Mouse (Mus musculus) forebrain, embryonic 15.5 days (tissue): ENCODE data around the gene Pmfbp1. TPM values are rescaled to one million over a fixed set of nuclear protein-coding genes. Genes with fewer than 3 reads are reported as not detected.
A peak's percentile ranks its signal among the peaks of the same experiment; 100 is the strongest.

Experiments
- ATAC-seq: fragments of 200-750 bp; cut with Nextera tagmentation; replicated peaks from 2 replicates; pipeline ENCODE4 v1.8.0; 2017; ENCODE audit warnings: mild to moderate bottlenecking, moderate TSS enrichment, moderate library complexity
- H3K27ac ChIP-seq: fragments of 300-500 bp; sonication (generic); replicated peaks from 2 replicates; pipeline ENCODE4 v1.5.1; 2015; ENCODE audit warnings: mild to moderate bottlenecking, inconsistent platforms
- H3K27me3 ChIP-seq: fragments of 300-500 bp; sonication (generic); 2 replicates; pipeline ENCODE4 v1.6.1; 2015; ENCODE audit warnings: inconsistent platforms
- H3K36me3 ChIP-seq: fragments of 300-500 bp; sonication (generic); 2 replicates; pipeline ENCODE4 v1.6.1; 2015; ENCODE audit warnings: mild to moderate bottlenecking, inconsistent platforms
- H3K4me1 ChIP-seq: fragments of 300-500 bp; sonication (generic); 2 replicates; pipeline ENCODE4 v1.6.1; 2015; ENCODE audit warnings: inconsistent platforms
- H3K4me2 ChIP-seq: fragments of 300-500 bp; sonication (generic); replicated peaks from 2 replicates; pipeline ENCODE4 v1.6.1; 2015; ENCODE audit warnings: mild to moderate bottlenecking, inconsistent platforms
- H3K4me3 ChIP-seq: fragments of 300-500 bp; sonication (generic); 2 replicates; pipeline ENCODE4 v1.5.1; 2015; ENCODE audit warnings: mild to moderate bottlenecking, inconsistent platforms
- H3K9ac ChIP-seq: fragments of 300-500 bp; sonication (generic); replicated peaks from 2 replicates; pipeline ENCODE4 v1.6.1; 2015; ENCODE audit warnings: mild to moderate bottlenecking, inconsistent platforms
- H3K9me3 ChIP-seq: fragments of 300-500 bp; sonication (generic); 2 replicates; pipeline ENCODE4 v1.6.1; 2016; ENCODE audit warnings: inconsistent platforms
- WGBS: fragments of 180-500 bp; shearing (Covaris S2); methylation state at CpG from one replicate; pipeline ENCODE4 v1.1.7; 2015; ENCODE audit warnings: mixed read lengths; 5-methylcytosine and 5-hydroxymethylcytosine counted together
- polyA plus RNA-seq: library from polyadenylated mRNA; unstranded; fragments of >200 nt; fragmentation: Nextera tagmentation; extraction: Ambion mirVana; gene quantifications from 2 replicates; pipeline ENCODE4 v1.2.1, GENCODE M21; 2015

Pmfbp1 gene
- polyA plus RNA-seq, 1 experiment from 2014 or later: 0.29 TPM

GRCm38 (mm10) chr8:109565498-109566333 is 71.9 kb downstream of the Pmfbp1 start, which contains the start of the genes Dhx38 and Txnl4b:
Dhx38 (minus strand) TSS chr8:109565861.
Txnl4b (plus strand) TSS chr8:109565892.
- Histone ChIP-seq H3K36me3 (peaks cover 20% of the 10 kb centered on the region), H3K9me3 (no peaks in the 10 kb centered on the region), H3K4me3 (peak within 1 kb of the TSS; percentile 86), H3K4me1 (peaks cover 21% of the 10 kb centered on the region), H3K27ac (peak within 1 kb of the TSS; percentile 93), H3K9ac (peak within 1 kb of the TSS; percentile 93), H3K27me3 (no peaks in the 10 kb centered on the region), H3K4me2 (peak within 1 kb of the TSS; percentile 83)
- ATAC-seq: peak; percentile 100
- WGBS: under 1% methylated on average over 52 of the region's 52 CpGs

DNA sequence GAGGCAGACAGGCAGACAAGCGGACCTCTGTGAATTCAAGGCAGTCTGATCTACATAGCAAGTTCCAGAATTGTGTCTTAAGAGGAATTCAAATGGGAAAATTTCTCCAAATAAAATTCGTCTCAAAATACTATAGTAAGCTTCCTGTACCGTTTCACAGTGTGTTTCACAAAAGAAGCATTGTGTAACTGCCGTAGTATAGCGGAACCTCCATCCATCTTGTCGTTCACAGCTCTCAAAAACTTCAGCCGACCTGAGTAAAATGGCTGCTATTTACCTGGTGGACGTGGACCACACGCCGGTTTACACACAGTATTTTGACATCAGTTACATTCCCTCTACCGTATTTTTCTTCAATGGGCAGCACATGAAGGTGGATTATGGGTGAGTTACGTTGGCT is 77.3 kb downstream of the Pmfbp1 start:
- Histone ChIP-seq H3K27me3 (no peaks in the 10 kb centered on the region), H3K36me3 (peaks cover 9% of the 10 kb centered on the region; the same call in 1 of the 2 replicates), H3K9ac (no peak overlapping the region), H3K4me3 (no peak overlapping the region), H3K4me1 (peaks cover 9% of the 10 kb centered on the region), H3K27ac (no peak overlapping the region), H3K9me3 (no peaks in the 10 kb centered on the region), H3K4me2 (no peak overlapping the region)
- WGBS: 92% methylated on average over 12 of the region's 12 CpGs
- ATAC-seq: no peak

DNA sequence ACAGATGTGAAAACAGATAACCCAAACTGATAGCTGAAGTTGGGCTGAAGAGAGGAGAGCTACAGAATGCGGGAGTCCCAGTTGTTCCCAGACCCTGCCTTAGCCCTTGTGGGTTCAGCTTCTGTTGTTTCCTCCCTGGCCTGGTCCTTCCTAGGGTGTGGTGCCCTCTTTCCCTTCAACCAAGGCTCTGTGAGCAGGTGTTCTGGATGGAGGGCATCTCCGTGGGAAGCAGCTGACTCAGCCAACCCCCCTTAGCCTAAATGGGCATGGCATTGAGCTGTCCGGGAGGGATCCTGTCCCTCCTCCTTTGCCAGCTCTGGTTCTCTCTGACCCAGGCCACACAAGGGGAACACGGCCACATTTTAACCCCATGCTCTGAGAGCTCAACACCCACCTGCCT is 82.5 kb downstream of the Pmfbp1 start:
- H3K27ac ChIP-seq: no peak overlapping the region

DNA sequence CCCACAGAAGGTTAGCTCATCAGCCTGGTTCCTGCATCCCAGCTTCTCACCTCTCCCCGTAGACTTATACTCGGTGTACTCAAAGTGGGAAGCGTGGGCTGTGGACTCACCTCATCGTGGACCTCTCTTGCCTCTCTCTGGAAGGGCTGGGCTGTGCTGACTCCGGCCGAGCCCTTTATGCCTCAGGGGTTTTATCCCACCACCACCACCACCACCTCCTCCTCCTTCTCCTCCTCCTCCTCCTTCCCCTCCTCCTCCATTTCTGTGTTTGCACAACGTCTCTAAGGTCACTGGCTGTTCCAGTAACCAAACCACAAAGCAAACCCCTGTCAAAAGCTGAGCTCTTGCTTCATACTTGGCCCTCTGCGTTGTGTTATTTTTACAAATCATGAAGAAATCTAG is 85.1 kb downstream of the Pmfbp1 start, which contains the start of gene Hp:
Gene Hp (minus strand): TSS at position 273 of the 402 bp plus-strand sequence.
- no peak for ATAC-seq
- Histone ChIP-seq H3K4me2 (no peak within 1 kb of the TSS), H3K36me3 (no peaks in the 10 kb centered on the region), H3K27ac (no peak within 1 kb of the TSS), H3K9ac (no peak within 1 kb of the TSS), H3K27me3 (no peaks in the 10 kb centered on the region), H3K4me3 (no peak within 1 kb of the TSS), H3K9me3 (no peaks in the 10 kb centered on the region), H3K4me1 (no peaks in the 10 kb centered on the region)
- 77% methylated on average over 8 of the region's 8 CpGs for WGBS

More for the DNA sequence above, 82.5 kb downstream of the Pmfbp1 start:
- H3K4me1 ChIP-seq: no peaks in the 10 kb centered on the region
- H3K9me3 ChIP-seq: no peaks in the 10 kb centered on the region
- H3K4me2 ChIP-seq: no peak overlapping the region
- no peaks in the 10 kb centered on the region for H3K27me3 ChIP-seq
- ATAC-seq: no peak
- H3K4me3 ChIP-seq: no peak overlapping the region
- no peak overlapping the region for H3K9ac ChIP-seq
- peaks cover 5% of the 10 kb centered on the region; the same call in 1 of the 2 replicates for H3K36me3 ChIP-seq
- WGBS: 85% methylated on average over 4 of the region's 4 CpGs

GRCm38 (mm10) chr8:109584293-109584692 is 90.5 kb downstream of the Pmfbp1 start:
- ATAC-seq: no peak
- H3K36me3 ChIP-seq: no peaks in the 10 kb centered on the region
- 83% methylated on average over 4 of the region's 4 CpGs for WGBS

DNA sequence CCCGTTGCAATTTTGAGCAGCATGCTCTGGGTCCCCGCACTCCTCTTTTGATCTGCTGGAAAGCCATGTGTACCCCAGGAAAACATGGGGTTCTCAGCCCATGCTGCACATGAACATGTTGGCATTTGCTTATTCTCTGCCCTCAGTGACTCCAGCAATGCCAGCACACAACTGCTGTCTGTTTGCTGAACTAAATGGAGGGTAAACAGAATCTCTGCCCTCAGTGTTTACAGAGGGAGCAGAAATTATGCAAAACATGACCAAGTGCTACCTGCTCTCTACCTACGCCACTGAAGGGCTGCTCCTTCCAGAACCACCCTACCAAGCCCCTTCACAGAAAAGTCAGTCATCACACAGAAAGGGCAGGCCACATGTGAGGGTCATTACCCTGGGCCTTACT is 91.0 kb downstream of the Pmfbp1 start:
- Histone ChIP-seq H3K27me3 (no peaks in the 10 kb centered on the region), H3K9me3 (no peaks in the 10 kb centered on the region), H3K4me3 (no peak overlapping the region), H3K27ac (no peak overlapping the region), H3K9ac (no peak overlapping the region), H3K4me2 (no peak overlapping the region), H3K36me3 (no peaks in the 10 kb centered on the region), H3K4me1 (no peaks in the 10 kb centered on the region)
- no peak for ATAC-seq
- WGBS: 94% methylated on average over 3 of the region's 3 CpGs

More at GRCm38 (mm10) chr8:109584293-109584692, 90.5 kb downstream of the Pmfbp1 start:
- H3K9ac ChIP-seq: no peak overlapping the region
- H3K4me3 ChIP-seq: no peak overlapping the region
- H3K4me1 ChIP-seq: no peaks in the 10 kb centered on the region
- no peaks in the 10 kb centered on the region for H3K27me3 ChIP-seq
- no peak overlapping the region for H3K27ac ChIP-seq
- no peaks in the 10 kb centered on the region for H3K9me3 ChIP-seq
- H3K4me2 ChIP-seq: no peak overlapping the region

DNA sequence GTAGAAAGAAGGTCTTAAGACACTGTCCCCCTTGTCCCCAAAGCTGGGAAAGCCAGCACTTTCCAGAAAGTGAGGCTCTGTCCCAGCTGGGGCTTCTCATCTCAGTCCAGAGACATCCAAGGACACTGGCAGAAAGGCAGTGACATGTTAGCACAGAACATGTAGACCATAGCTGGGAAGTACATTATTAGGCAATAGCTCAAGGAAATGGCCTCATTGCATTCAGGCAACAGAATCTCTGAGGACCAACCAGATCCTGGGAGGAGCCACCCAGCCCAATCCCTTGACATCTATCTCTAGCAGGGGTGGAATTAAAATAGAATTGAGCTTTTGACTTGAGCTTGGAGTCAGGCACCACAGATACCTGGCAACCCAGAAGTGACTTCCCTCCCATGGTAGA is 91.8 kb downstream of the Pmfbp1 start:
- ATAC-seq: no peak
- Histone ChIP-seq H3K4me1 (no peaks in the 10 kb centered on the region), H3K9me3 (no peaks in the 10 kb centered on the region), H3K4me2 (no peak overlapping the region), H3K27ac (no peak overlapping the region), H3K36me3 (no peaks in the 10 kb centered on the region), H3K9ac (no peak overlapping the region), H3K27me3 (no peaks in the 10 kb centered on the region), H3K4me3 (no peak overlapping the region)

DNA sequence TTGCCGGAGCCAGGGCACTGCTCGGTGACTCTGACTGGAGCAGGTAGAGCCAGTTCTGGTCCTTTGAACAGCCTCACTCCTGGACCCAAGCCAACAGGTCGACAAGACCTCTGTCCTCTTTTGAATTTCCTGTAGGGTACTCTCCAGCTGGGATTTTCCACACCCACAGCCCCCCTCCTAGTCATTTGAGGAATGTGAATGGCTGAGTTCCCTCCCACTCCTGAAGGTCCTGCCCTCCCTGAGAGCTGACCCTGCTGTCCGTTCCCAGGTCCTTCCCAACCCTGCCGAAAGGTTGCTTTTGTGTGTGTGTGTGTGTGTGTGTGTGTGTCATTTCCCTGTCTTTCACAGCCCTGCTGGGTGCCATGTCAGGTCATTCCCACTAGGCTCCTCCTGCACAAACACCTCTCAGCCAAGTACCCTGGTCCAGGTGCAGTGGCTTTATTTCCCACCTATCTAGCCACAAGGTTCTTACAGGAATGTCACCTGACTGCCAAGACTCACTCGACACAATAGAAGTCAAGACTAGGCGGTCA is 93.2 kb downstream of the Pmfbp1 start:
- ATAC-seq: no peak

GRCm38 (mm10) chr8:109590901-109591300 is 97.1 kb downstream of the Pmfbp1 start:
- Histone ChIP-seq H3K9me3 (no peaks in the 10 kb centered on the region), H3K9ac (no peak overlapping the region), H3K27me3 (no peaks in the 10 kb centered on the region), H3K4me1 (no peaks in the 10 kb centered on the region), H3K4me3 (no peak overlapping the region), H3K4me2 (no peak overlapping the region), H3K27ac (no peak overlapping the region), H3K36me3 (0 out of 2 replicates have a peak, but pooled peaks cover 2% of the 10 kb centered on the region)
- no peak for ATAC-seq
- 93% methylated on average over 9 of the region's 9 CpGs for WGBS

More for the DNA sequence above, 93.2 kb downstream of the Pmfbp1 start:
- H3K27ac ChIP-seq: no peak overlapping the region
- H3K27me3 ChIP-seq: no peaks in the 10 kb centered on the region
- 72% methylated on average over 7 of the region's 7 CpGs for WGBS
- no peak overlapping the region for H3K4me2 ChIP-seq
- H3K4me3 ChIP-seq: no peak overlapping the region
- no peaks in the 10 kb centered on the region for H3K36me3 ChIP-seq
- H3K9me3 ChIP-seq: no peaks in the 10 kb centered on the region
- no peaks in the 10 kb centered on the region for H3K4me1 ChIP-seq
- H3K9ac ChIP-seq: no peak overlapping the region

DNA sequence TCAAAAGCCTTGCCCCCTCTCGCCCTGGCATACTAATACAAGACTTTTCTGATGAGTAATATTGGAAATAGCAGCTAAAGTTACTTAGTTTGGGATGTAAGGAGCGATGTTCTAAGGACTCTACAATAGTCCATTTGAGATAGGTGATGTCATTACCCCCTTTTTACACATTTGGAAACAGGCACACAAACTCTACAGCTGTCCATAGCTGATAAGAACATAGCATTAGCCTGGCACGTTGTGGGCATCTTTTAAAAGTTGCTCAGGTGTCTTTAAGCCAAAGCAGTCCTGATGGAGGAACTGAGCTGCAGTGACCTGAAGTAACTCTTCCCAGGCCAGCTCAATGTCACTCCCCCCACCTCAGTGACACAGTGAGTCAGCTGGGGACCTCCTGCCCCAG is 97.5 kb downstream of the Pmfbp1 start:
- Histone ChIP-seq H3K27me3 (no peaks in the 10 kb centered on the region), H3K27ac (no peak overlapping the region), H3K4me1 (no peaks in the 10 kb centered on the region), H3K4me3 (no peak overlapping the region), H3K9ac (no peak overlapping the region), H3K4me2 (no peak overlapping the region), H3K36me3 (0 out of 2 replicates have a peak, but pooled peaks cover 2% of the 10 kb centered on the region), H3K9me3 (no peaks in the 10 kb centered on the region)
- 84% methylated on average over 3 of the region's 3 CpGs for WGBS
- no peak for ATAC-seq

DNA sequence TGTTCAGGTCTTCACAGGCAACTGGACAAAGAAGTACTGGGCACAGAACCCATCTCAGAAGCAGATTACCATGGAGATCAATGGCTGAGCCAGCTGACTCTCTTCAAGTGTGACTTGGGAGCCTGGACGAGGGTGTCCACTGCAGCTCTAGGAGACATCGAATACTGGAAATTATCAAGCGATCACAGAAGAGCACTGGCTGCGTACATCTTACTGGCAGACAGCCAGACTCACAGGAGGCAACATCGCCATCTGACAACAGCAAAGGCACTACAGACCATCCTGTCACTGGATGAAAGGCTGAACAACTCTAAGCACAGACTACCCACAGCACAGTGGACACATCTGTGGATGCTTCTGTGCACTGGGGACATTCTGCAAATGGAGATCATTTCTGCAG is 98.3 kb downstream of the Pmfbp1 start:
- H3K36me3 ChIP-seq: peaks cover 6% of the 10 kb centered on the region; the same call in 1 of the 2 replicates
- H3K4me1 ChIP-seq: no peaks in the 10 kb centered on the region
- no peak overlapping the region for H3K4me3 ChIP-seq
- no peak overlapping the region for H3K9ac ChIP-seq
- H3K9me3 ChIP-seq: no peaks in the 10 kb centered on the region
- no peaks in the 10 kb centered on the region for H3K27me3 ChIP-seq
- no peak overlapping the region for H3K4me2 ChIP-seq
- no peak overlapping the region for H3K27ac ChIP-seq
- ATAC-seq: no peak
- 81% methylated on average over 5 of the region's 5 CpGs for WGBS
